Mouse (Mus musculus): ENCODE results near the gene Il1r2.

Il1r2 gene

DNA sequence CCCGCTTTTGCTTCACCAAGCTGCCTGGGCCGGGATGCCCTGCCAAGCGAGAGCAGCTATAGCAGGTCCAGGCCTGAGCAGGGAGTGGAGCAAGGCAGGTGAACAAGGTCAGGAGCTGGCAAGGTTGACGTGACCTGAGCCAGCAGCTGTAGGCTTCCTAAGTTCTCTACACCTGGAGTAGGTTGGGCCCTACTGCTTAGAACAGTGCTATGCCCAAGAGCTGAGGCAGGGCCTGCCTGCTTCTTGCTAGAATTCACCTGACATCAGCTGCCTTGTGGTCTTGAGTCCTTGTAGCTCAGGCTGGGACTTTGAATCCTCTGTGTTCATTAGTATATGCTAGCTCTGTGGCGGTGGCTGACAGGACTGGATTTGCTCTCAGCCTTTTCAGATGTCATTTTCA is at the start of gene Il1r2:
Gene Il1r2 (plus strand): TSS at position 301 of the 400 bp plus-strand sequence.
- no peak for DNase-seq (ENCODE audit: extremely low read depth, insufficient read length, low spot score)

DNA sequence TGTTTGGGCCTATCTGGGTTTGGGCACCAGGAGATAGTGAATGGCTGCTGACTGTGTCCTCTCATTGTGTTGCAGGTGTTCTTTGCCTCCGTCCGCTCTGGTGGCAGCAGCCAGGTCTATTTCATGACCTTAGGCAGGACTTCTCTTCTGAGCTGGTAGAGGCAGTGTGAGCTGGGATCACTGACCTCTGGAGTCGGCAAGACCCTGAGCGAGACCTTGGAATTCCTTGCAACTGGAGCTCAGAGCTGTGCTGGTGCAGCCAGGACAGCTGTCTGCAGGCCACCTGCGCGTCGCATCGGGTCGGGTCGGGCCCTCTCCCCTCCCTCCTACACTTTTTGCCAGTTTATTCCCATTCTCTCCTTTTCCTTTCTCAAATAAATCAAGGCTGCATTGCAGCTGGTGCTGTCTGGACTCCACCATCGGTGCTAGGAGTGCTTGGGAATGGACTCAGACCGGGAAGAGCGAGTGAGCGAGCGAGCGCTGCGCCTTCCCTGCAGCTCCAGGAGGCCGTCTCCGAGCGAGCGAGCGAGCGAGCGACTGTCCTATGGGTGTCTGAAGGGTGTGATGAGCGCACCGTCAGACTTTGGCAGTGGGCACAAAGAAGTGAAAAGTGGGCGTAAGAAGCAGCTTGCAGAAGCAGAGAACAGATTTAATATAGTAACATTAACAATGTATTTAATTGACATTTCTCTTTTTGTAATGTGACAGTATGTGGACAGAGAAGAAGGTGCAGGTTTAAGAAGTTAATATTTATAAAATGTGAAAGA is 49.1 kb upstream of the Il1r2 start:
- no peak for DNase-seq (ENCODE audit: extremely low read depth, insufficient read length, low spot score)

DNA sequence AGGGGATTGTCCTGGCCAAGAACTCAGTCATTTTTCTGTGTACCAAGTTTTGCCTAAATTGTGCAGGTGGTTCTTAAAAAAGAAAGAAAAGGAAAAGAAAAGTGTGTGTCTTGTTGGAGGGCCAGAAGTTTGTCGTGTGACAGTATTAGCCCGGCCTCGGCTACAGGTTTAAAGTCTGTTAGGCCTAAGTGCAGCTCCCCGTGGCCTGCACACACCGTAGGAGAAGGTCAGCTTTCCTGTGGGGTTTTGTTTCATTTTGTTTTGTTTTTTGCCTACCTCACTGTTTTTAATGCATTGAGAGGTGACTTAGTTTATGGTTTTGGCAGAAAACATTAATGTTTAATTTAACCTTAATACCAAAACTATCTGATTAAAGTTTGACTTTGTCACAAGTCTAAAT is 48.5 kb upstream of the Il1r2 start:
- DNase-seq (ENCODE audit: extremely low read depth, insufficient read length, low spot score): no peak

DNA sequence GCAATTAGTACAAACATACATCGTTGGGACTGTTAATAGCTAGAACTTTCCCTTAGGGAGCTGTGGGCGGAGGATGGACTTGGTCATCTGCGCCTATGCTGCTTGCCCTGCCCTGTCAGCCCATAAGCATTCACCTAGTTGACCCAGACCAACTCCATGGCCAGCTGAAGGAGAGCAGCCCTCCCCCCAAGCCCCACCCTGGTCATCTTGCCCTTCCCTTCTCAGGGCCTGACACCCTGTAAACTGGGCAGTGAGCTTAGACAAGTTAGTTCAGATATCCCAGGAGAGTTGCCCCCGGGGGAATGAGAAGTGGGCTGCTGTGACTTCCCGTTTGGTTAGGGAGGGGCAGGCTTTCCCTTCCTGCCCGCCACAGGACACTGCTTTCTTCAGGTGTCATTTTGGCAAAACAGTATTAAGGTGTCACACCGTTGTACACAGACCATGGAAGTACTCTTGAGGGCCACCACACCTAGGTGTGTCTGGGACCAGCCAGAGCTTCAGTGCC is 46.7 kb upstream of the Il1r2 start:
- no peak for DNase-seq (ENCODE audit: extremely low read depth, insufficient read length, low spot score)

DNA sequence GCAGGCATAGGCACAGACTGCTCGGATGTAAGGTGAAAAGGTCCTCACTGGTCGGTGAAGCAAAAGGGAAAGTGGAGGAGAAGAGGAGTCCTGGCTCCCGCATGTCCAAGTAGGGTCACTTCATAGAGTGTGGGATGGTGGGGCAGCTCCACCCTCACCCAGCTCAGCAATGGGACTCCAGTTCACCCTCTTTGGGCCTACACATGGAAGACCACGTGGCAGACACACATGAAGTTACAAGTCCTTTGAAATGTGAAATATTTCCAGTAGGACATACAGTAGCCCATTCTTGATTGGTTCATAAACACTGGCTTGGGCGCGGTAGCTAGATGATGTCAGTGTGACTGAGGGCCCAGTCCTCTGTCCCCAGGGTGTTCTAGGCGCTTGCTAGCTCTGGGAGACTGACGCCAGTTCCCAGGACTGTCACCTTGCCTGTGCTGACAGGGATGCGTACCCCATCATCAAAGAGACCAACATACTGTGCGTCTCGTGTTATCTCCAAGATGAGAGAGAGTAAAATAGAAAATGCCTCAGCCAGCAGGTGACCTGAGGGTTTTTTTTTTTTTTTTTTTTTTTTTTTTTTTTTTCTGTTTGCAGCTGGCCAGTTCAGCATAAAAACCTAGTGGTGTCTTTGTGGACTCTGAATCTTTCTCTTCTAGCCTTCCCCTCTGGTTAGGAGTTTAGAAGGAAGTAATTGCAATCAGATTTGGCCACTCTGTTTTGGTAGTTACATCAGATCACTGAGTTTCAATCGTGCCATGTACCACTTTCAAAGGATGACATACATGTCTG is 45.5 kb upstream of the Il1r2 start:
- DNase-seq (ENCODE audit: extremely low read depth, insufficient read length, low spot score): no peak

DNA sequence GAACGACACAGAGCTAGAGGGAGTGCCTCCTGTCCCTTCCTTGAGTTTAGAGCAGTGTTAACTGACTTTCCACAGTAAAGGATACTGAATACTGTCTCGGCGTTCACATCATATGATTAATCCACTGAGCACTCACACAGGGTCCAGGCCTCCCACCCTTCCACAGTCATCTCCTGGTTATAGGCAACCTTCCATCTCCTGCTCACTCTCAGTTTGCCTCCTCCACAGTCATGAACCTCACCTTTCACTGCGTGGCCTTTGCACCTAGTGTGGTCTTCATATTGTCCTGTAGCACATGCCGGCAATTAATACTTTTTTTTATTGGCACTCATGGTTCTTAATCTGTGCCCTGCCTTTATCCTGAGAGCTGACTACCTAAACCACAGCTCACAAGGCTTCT is 44.3 kb upstream of the Il1r2 start:
- no peak for DNase-seq (ENCODE audit: extremely low read depth, insufficient read length, low spot score)

DNA sequence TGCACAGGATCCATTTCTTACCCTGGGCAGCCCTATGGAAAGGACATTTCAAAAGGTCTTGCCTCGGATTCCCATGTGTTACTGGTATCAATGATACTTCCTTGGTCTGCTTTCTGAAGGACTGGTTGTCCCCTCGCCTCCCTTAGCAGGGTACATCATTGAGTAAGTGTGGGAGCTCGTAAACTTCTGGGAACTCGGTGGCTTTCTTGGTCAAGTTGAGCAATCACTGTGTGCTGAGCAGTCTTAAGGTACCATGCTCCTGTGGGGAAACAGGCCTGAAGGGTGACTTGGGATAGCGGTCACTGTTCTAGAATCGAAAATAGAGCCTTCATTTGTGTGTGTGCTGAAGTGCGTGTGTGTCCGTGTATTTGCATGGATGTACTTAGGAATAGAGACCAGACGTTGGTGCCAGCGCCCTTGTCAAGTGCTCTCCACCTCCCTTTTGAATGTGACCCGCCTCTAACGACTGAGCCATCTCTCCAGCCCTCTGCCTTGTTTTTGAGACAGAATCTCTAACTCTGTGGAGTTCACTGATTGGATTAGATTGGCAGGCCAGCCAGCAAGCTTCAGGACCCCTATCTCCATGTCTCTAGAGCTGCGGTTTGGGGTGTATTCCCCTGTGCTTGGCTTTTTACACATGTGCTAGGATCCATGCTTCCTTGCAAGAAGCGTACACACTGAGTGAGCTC is 43.4 kb upstream of the Il1r2 start:
- DNase-seq (ENCODE audit: extremely low read depth, insufficient read length, low spot score): no peak

DNA sequence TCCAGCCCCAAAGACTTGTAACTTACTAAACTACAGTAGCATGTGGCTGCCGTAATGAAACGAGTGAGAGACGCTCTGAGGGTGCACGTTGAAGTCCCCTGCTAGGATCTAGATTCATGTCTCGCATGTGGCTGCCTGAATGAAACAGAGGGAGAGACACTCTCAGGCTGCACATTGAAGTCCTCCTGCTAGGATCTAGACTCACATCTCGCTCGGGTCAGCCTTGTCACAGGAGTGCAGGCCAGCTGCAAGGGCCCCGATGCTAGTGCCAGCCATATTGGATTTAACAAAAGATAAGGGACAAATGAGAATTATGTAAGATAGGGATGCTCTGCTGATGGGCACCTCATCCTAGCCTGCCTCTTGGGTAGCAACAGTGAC is 42.9 kb upstream of the Il1r2 start:
- no peak for DNase-seq (ENCODE audit: extremely low read depth, insufficient read length, low spot score)

DNA sequence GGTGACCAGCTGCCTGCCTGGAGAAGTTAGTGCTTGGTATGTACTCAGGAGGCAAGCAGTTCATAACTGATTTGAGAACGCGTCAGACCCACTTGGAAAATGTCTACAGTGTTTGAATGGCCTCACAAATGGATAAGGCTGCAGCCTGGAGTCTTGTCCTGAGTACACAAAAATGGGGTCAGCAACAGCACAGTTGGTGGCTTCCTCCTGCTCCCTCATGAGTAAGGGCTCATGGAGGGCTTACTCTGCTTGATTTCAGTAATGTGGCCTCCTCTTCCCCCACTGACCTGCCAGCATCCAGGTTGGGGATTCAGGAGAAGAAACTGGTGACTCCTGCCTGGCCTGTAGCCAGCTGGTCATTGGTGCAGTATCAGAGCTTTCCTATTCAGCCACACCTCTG is 42.3 kb upstream of the Il1r2 start:
- no peak for DNase-seq (ENCODE audit: extremely low read depth, insufficient read length, low spot score)

DNA sequence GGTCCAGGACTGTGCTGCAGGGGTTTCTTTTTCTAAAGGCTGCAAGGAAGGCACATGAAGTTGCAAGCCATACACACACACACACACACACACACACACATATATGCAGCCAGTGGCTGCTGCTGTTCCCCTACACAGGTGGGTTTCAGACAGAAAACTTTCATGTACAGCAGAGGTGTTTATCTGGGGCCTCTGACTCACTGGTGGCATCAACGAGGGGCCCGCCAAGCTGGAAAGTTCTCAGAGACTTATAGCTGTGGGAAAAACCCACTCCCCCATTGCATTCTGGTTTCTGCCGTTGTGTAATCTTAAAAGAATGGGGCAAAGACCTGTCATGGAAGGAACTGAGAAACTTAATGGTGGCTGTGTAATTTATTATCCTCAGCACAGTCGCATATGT is 40.6 kb upstream of the Il1r2 start:
- no peak for DNase-seq (ENCODE audit: extremely low read depth, insufficient read length, low spot score)

DNA sequence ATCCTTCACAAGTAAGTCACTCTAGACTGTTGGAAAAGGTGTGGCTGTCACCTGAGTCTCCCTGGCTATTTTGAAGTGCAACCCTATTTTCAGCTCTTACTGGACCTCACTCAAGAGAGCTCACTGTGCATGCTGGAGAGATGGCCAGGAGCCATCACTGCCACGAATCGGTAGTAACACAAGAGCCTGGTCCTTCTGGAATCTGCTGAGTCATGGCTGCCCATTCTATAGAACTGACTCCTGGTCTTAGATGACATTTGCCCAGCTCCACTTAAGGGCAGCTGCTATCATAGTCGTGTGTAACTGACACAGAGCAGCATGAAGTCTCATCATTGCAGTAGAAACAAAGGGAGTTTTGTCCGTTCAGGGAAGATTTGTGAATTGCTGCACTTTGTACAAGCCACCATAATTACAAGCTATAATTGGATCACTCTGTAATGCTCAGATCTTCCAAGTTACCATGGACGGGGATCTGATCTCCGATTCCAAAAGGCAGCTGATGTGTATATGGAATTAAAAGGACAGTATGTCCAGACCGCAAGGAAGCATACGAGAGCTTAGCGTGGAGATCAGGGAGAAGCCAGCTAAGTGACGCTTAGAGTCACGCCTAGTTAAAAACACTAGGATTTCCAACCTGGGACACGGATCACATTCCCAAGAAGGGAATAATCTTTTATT is 40.0 kb upstream of the Il1r2 start:
- DNase-seq (ENCODE audit: extremely low read depth, insufficient read length, low spot score): no peak

DNA sequence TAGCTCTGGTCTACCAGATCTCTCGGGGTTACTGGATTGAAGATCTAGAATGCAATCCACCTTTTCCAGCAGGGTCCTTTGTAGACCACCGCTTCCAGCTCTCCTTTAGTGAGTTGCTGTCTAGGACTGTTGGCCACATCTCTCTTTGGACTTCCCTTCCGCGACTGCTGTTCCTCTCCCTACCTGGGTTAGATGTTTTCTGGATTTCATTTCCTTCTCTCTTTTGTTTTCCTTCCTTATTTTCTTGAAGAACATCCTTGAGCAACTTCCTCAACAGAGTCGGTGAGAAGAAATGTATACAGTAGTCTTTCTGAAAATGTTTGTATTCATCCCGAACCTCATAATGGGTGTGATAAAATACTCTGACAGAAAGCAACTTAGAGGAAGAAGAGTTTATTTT is 36.0 kb upstream of the Il1r2 start:
- DNase-seq (ENCODE audit: extremely low read depth, insufficient read length, low spot score): no peak

DNA sequence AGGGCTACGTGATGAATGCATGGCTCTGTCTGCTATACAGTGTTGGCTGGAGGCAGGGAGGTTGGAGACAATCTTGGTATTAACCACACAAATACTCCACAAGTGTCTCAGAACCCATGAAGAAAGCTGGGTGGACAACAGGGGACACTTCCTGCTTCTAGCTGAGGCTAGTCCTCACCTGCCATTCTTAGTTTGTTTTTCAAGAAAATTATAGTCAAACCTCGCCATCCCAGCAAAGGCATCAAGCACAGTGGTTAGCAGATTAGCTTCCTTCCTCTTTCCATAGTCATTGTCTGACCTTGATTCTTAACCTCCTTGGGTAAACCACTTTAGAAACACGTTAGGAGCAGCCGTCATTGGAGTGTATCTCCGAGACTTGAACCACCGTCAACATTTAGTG is 28.2 kb upstream of the Il1r2 start:
- DNase-seq (ENCODE audit: extremely low read depth, insufficient read length, low spot score): no peak

DNA sequence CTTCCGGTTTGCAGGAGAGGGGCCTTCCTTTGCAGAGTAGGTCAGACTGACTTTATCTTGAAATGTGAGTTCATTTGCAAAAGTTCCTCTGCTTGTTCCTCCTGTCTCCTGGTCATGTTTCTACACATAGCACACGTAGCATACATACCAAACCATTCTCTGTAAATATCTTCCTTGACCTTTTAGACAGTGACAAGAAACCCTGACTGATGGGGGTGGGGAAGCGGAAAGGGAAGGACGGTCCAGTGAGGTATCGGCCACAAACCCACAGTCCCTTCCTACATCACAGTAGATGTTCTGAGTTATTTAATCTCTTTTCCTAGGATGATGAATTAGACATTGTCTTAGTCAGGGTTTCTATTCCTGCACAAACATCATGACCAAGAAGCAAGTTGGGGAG is 27.3 kb upstream of the Il1r2 start:
- DNase-seq (ENCODE audit: extremely low read depth, insufficient read length, low spot score): no peak

DNA sequence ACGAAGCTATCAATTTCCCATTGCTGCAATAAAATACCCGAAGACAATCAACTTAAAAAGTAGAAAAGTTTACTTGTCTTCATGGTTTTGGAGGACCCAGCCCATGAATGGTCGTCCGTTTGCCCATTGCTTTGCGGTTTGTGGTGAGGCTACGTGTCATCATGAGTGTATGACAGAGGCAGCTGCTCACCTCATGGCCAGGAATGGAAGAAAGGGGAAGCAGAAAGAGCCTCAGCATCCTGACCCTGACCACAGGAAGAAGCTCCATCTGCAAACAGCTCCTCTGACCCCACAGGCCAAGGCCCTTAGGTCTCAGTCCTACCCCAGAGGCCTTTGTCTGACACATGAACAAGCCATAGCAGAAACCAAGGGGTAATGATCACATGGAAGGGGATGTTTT is 22.7 kb upstream of the Il1r2 start:
- DNase-seq (ENCODE audit: extremely low read depth, insufficient read length, low spot score): no peak

DNA sequence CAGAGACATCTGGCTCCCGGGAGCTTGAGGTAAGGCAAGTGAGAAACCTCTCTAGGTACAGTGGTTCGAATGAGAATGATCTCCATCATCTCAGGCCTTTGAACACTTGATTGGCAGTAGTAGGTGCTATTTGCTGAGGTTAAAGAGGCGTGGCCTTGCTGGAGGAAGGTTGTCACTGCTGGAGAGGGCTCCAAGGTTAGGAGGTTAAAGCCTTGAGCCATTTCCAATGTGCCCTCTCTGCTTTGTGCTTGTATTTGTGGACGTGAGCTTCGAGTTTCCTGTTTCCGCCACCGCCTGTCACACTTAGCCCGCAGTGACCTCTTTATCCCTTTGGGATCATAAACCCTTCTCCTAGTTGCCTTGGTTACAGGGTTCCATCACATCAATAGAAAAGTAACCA is 21.7 kb upstream of the Il1r2 start:
- no peak for DNase-seq (ENCODE audit: extremely low read depth, insufficient read length, low spot score)

DNA sequence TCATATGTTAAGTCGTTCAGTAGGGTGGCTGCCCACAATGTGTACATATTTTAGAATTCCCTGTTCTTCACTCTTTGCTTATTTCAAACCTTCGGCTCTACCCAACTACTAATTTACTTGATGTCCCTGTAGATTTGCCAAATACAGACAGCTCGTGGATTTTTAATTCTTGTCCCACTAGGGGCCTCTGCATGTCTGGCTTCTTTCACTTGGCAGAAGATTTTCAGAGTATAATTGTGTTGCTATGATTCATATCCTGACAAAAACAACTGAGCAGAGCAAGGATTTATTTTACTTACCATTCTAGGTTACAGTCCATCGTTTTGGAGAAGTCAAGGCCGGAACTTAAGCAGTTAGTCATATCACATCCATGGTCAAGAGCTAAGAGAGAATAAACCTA is 20.8 kb upstream of the Il1r2 start:
- no peak for DNase-seq (ENCODE audit: extremely low read depth, insufficient read length, low spot score)

DNA sequence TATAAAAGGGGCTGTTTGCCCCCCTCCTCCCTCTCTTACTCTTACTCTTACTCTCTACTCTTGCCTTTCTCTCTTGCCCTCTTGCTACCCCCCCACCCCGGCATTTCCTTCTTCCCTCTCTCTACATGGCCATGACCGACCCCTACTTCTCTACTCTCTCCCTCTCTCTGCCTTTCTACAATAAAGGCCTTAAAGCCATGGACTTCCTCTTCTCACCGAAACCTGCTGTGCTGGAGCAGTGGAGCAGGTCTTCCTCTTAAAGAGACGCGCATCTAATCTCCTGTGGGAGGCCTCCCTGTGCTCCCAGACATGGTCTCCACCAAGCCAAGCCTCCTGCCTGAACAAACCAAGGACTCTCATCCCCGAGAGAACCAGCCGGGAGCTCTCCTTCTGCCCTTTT is 18.8 kb upstream of the Il1r2 start:
- DNase-seq (ENCODE audit: extremely low read depth, insufficient read length, low spot score): no peak

DNA sequence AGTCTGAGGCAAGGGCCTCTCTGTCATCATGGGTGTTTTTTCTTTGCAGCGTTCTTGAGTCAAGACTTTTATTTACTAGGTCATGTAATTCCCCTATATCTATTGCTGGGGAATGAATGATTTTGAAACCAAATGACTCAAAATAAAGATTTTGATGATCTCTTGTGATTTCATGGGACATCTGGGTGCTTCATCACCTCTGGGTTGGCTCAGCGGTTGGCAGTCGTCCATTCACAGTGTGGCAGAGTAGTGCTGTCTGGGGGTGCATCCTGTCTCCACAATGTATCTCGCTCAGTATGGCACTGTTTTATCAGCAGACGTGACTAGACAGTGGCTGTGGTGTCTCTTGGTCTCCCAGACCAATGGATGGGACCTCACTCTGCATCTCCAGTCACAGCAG is 17.9 kb upstream of the Il1r2 start:
- no peak for DNase-seq (ENCODE audit: extremely low read depth, insufficient read length, low spot score)

DNA sequence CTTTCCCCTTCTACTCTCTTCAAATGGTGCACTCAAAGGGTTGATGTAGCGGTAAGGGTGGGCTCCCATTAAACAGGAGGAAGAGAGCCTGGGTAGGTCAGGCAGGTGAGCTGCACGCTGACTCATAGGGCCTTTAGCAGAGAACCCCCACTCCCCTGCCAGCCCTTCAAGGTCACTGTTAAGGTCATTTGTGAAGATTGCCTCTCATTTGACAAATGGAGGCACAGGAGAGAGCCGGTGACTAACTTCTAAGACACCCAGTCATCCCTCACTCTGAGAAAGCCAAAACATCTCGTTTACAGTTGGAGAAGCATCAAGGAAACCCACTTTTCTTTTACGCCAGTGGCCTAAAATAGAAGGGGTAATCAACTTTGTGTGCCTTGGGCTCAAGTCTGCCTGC is 16.5 kb upstream of the Il1r2 start:
- no peak for DNase-seq (ENCODE audit: extremely low read depth, insufficient read length, low spot score)

DNA sequence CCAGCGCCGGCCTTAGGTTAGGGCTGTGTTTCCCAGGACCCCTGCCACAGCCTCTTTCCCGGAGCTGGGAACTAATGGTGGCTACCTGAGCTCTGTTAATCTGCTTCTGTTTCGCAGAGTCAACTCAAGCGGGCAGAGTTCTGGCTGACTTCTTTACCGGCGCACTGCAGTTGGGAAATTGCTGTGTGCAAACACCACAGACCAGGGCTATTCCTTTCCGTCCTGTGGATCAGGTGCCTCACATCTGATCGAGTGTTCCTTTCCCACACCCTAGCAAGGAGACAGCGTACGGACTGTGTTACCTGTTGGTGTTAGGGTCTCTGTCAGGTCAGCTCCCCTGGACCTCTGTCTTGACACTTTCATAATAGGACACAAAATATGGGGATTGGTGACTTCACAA is 15.9 kb upstream of the Il1r2 start:
- DNase-seq (ENCODE audit: extremely low read depth, insufficient read length, low spot score): no peak
